Mouse (Mus musculus): Measurements from ENCODE around the gene Sult2a1.
"Not testable (repeated sequence)": the region's sequence is repeated elsewhere in the genome, so short reads cannot be mapped to it uniquely, and the experiment has no call there.

Sult2a1 gene

GRCm38 (mm10) chr7:13837309-13837708 lies at the start of gene Sult2a1:
Gene Sult2a1, minus strand, starts transcription at chr7:13837409.
- not testable (repeated sequence) for DNase-seq (ENCODE audit: low read depth in 1 of 2, low spot score in 2 of 2)

- no peak for DNase-seq (ENCODE audit: low read depth in 1 of 2, low spot score in 2 of 2)
Observed at GRCm38 (mm10) chr7:13813913-13814312, 23.3 kb downstream of the Sult2a1 start.

All from monocyte, adult 2 months (primary cell).